Mouse (Mus musculus): ENCODE results near the gene A930017K11Rik. TPM values are rescaled to one million over a fixed set of nuclear protein-coding genes. Genes with fewer than 3 reads are reported as not detected.
A peak's percentile ranks its signal among the peaks of the same experiment; 100 is the strongest.

The A930017K11Rik gene
- total RNA-seq, 1 experiment from 2014 or later: not detected

GRCm38 (mm10) chr17:25911816-25912215, 40.5 kb downstream of the A930017K11Rik start:
- peak; percentile 56 to 65; a peak in 3 of 4 replicates for ATAC-seq (replicated peaks in 1 of 2; ENCODE audit: insufficient read depth in 1 of 2, low FRiP score in 2 of 2, low TSS enrichment in 1 of 2, low read depth in 1 of 2, poor library complexity in 2 of 2, severe bottlenecking in 2 of 2)

- no peak for ATAC-seq (replicated peaks in 1 of 2; ENCODE audit: insufficient read depth in 1 of 2, low FRiP score in 2 of 2, low TSS enrichment in 1 of 2, low read depth in 1 of 2, poor library complexity in 2 of 2, severe bottlenecking in 2 of 2)
Measured at GRCm38 (mm10) chr17:25907640-25908039, 44.7 kb downstream of the A930017K11Rik start.

GRCm38 (mm10) chr17:25903061-25903460, 49.3 kb downstream of the A930017K11Rik start:
- 0 out of 4 replicates have a peak, but pooled peaks of 1 of the 2 experiments have one; percentile 22 for ATAC-seq (replicated peaks in 1 of 2; ENCODE audit: insufficient read depth in 1 of 2, low FRiP score in 2 of 2, low TSS enrichment in 1 of 2, low read depth in 1 of 2, poor library complexity in 2 of 2, severe bottlenecking in 2 of 2)

- no peak for ATAC-seq (replicated peaks in 1 of 2; ENCODE audit: insufficient read depth in 1 of 2, low FRiP score in 2 of 2, low TSS enrichment in 1 of 2, low read depth in 1 of 2, poor library complexity in 2 of 2, severe bottlenecking in 2 of 2)
Measured at GRCm38 (mm10) chr17:25900193-25900592, 52.2 kb downstream of the A930017K11Rik start.

Other genes starting within 250 kb of the A930017K11Rik start
- gene Gng13, start 235.4 kb downstream of the A930017K11Rik start, total RNA-seq (2017): not detected in 2 replicates
- 11.9 and 12.8 TPM in 2 replicates for gene Chtf18, start 225.1 kb downstream of the A930017K11Rik start, total RNA-seq (2017)
- gene Rpusd1, start 224.9 kb downstream of the A930017K11Rik start, total RNA-seq (2017): 1.8 and 4.6 TPM in 2 replicates
- not detected in 2 replicates for gene Mslnl, start 216.5 kb downstream of the A930017K11Rik start, total RNA-seq (2017)
- gene Msln, start 198.2 kb downstream of the A930017K11Rik start, total RNA-seq (2017): not detected in 2 replicates
- gene Narfl, start 178.8 kb downstream of the A930017K11Rik start, total RNA-seq (2017): 13.4 and 21.5 TPM in 2 replicates
- gene Haghl, start 166.9 kb downstream of the A930017K11Rik start, total RNA-seq (2017): 18.6 and 42.3 TPM in 2 replicates
- 0.38 TPM in 1 of 2 replicates, not detected in the other for gene Ccdc78, start 166.0 kb downstream of the A930017K11Rik start, total RNA-seq (2017)
- gene Fam173a, start 159.7 kb downstream of the A930017K11Rik start, total RNA-seq (2017): 21.1 and 33.3 TPM in 2 replicates
- not detected in 2 replicates for gene AC134908.4, start 156.9 kb downstream of the A930017K11Rik start, total RNA-seq (2017)
- gene Metrn, start 155.4 kb downstream of the A930017K11Rik start, total RNA-seq (2017): 24.9 and 26.5 TPM in 2 replicates
- gene Fbxl16, start 143.5 kb downstream of the A930017K11Rik start, total RNA-seq (2017): 0.06 TPM in 1 of 2 replicates, not detected in the other
- 16.5 and 17.6 TPM in 2 replicates for gene Wdr24, start 128.9 kb downstream of the A930017K11Rik start, total RNA-seq (2017)
- gene Jmjd8, start 123.7 kb downstream of the A930017K11Rik start, total RNA-seq (2017): 23.2 and 25.3 TPM in 2 replicates
- gene Stub1, start 119.2 kb downstream of the A930017K11Rik start, total RNA-seq (2017): 79.5 and 84.8 TPM in 2 replicates
- not detected in 2 replicates for gene Rhbdl1, start 115.3 kb downstream of the A930017K11Rik start, total RNA-seq (2017)
- 1.4 TPM in 1 of 2 replicates, not detected in the other for gene Gm20683, start 110.8 kb downstream of the A930017K11Rik start, total RNA-seq (2017)
- gene Rhot2, start 107.7 kb downstream of the A930017K11Rik start, total RNA-seq (2017): 24.6 and 27.1 TPM in 2 replicates
- 13.0 and 13.6 TPM in 2 replicates for gene Wdr90, start 91.1 kb downstream of the A930017K11Rik start, total RNA-seq (2017)
- 7.3 and 13.5 TPM in 2 replicates for gene Mcrip2, start 83.8 kb downstream of the A930017K11Rik start, total RNA-seq (2017)
- 20.1 and 35.2 TPM in 2 replicates for gene Mettl26, start 77.5 kb downstream of the A930017K11Rik start, total RNA-seq (2017)
- gene Wfikkn1, start 71.7 kb downstream of the A930017K11Rik start, total RNA-seq (2017): 0.79 and 1.1 TPM in 2 replicates
- gene Rab40c, start 32.8 kb downstream of the A930017K11Rik start, total RNA-seq (2017): 12.3 and 17.1 TPM in 2 replicates
- 33.8 and 47.5 TPM in 2 replicates for gene Pigq, start 7.6 kb downstream of the A930017K11Rik start, total RNA-seq (2017)
- gene Nhlrc4, start 7.6 kb downstream of the A930017K11Rik start, total RNA-seq (2017): not detected in 2 replicates
- 3.3 and 8.1 TPM in 2 replicates for gene Capn15, start 33.2 kb upstream of the A930017K11Rik start, total RNA-seq (2017)
- gene Rab11fip3, start 117.0 kb upstream of the A930017K11Rik start, total RNA-seq (2017): 4.7 and 6.5 TPM in 2 replicates
- gene Decr2, start 137.8 kb upstream of the A930017K11Rik start, total RNA-seq (2017): 23.8 and 27.2 TPM in 2 replicates
- gene Nme4, start 143.0 kb upstream of the A930017K11Rik start, total RNA-seq (2017): 70.3 and 75.4 TPM in 2 replicates
- gene Tmem8, start 160.7 kb upstream of the A930017K11Rik start, total RNA-seq (2017): 10.3 and 13.2 TPM in 2 replicates
- gene Mrpl28, start 170.9 kb upstream of the A930017K11Rik start, total RNA-seq (2017): 21.7 and 31.0 TPM in 2 replicates
- gene Axin1, start 186.1 kb upstream of the A930017K11Rik start, total RNA-seq (2017): 224 and 358 TPM in 2 replicates
- gene Pdia2, start 246.5 kb upstream of the A930017K11Rik start, total RNA-seq (2017): 0.13 and 0.15 TPM in 2 replicates